Mouse (Mus musculus) CH12.LX (cell line): ENCODE measurements around the gene Ak9. TPM values are rescaled to one million over a fixed set of nuclear protein-coding genes. Genes with fewer than 3 reads are reported as not detected.

Experiments
- DNase-seq: peaks from one replicate; pipeline ENCODE4 v3.0.0-alpha.2; 2013; ENCODE audit errors: extremely low read depth
- H3K27ac ChIP-seq: 2 replicates; pipeline ENCODE4 v1.5.1; 2012; ENCODE audit warnings: low read depth, mild to moderate bottlenecking, control low read depth, moderate library complexity; ENCODE audit not compliant: insufficient read depth
- H3K27me3 ChIP-seq: replicated peaks from 2 replicates; pipeline ENCODE3; 2012; ENCODE audit warnings: inconsistent platforms
- H3K36me3 ChIP-seq, 2 experiments: replicated peaks in 1 of 2; 2 replicates each; pipeline versions ENCODE3 to v1.6.1; 2012; ENCODE audit warnings: inconsistent platforms in 1 of 2, low read length in 1 of 2, mild to moderate bottlenecking in 1 of 2, mixed read lengths in 1 of 2, moderate library complexity in 1 of 2; ENCODE audit not compliant: control insufficient read depth in 1 of 2, insufficient read depth in 1 of 2
- H3K4me1 ChIP-seq, 2 experiments: 2 replicates each; pipeline ENCODE4 v1.6.1; 2012; ENCODE audit warnings: inconsistent platforms in 1 of 2, moderate library complexity in 1 of 2; ENCODE audit not compliant: insufficient read depth in 2 of 2, control insufficient read depth in 1 of 2
- H3K4me2 ChIP-seq: 2 replicates; pipeline ENCODE4 v1.6.1; 2012; ENCODE audit warnings: low read depth, mild to moderate bottlenecking, control low read depth; ENCODE audit not compliant: poor library complexity, insufficient read depth, severe bottlenecking
- H3K4me3 ChIP-seq, 3 experiments: fragments of 150-350 bp in 1 of 3; sonication (generic) in 1 of 3; replicated peaks in 1 of 3; 2 replicates each; pipeline versions ENCODE3 to v1.5.1; 2011 to 2012; ENCODE audit warnings: low read depth in 2 of 3, low read length in 2 of 3, mild to moderate bottlenecking in 2 of 3, moderate library complexity in 2 of 3, control low read depth in 1 of 3, improper control_type of control experiment in 1 of 3, inconsistent platforms in 1 of 3, mixed read lengths in 1 of 3; ENCODE audit not compliant: poor library complexity in 1 of 3
- H3K79me2 ChIP-seq: replicated peaks from 2 replicates; pipeline ENCODE4 v1.6.1; 2012; ENCODE audit warnings: mild to moderate bottlenecking, moderate library complexity; ENCODE audit not compliant: control insufficient read depth, poor library complexity, insufficient read depth, severe bottlenecking; ENCODE audit errors: extremely low read depth
- H3K9ac ChIP-seq: 2 replicates; pipeline ENCODE4 v1.6.1; 2012; ENCODE audit warnings: low read depth, mild to moderate bottlenecking, control low read depth, moderate library complexity; ENCODE audit not compliant: insufficient read depth
- H3K9me3 ChIP-seq: replicated peaks from 2 replicates; pipeline ENCODE3; 2012; ENCODE audit warnings: low read length, inconsistent platforms, mixed read lengths
- BHLHE40 ChIP-seq: IDR thresholded peaks from 2 replicates; pipeline ENCODE4 v1.6.1; 2011; ENCODE audit warnings: mild to moderate bottlenecking, low read depth, low read length, improper control_type of control experiment
- CHD1 ChIP-seq: IDR thresholded peaks from 2 replicates; pipeline ENCODE4 v1.6.1; 2012; ENCODE audit warnings: low read depth, low read length, improper control_type of control experiment, inconsistent platforms
- CHD2 ChIP-seq: IDR thresholded peaks from 2 replicates; pipeline ENCODE4 v1.6.1; 2011; ENCODE audit warnings: low read length, improper control_type of control experiment
- CTCF ChIP-seq, 2 experiments: IDR thresholded peaks in 1 of 2; conservative IDR thresholded peaks in 1 of 2; 2 replicates each; pipeline ENCODE4 v1.5.1; 2011 to 2012; ENCODE audit warnings: low read depth in 2 of 2, low read length in 2 of 2, improper control_type of control experiment in 1 of 2, inconsistent platforms in 1 of 2, mild to moderate bottlenecking in 1 of 2, moderate library complexity in 1 of 2
- E2F4 ChIP-seq: IDR thresholded peaks from 2 replicates; pipeline ENCODE4 v1.6.1; 2011; ENCODE audit warnings: low read depth, low read length, improper control_type of control experiment; ENCODE audit not compliant: insufficient replicate concordance
- ELF1 ChIP-seq: IDR thresholded peaks from 2 replicates; pipeline ENCODE4 v1.6.1; 2014; ENCODE audit warnings: low read depth, mild to moderate bottlenecking, inconsistent platforms, low read length, improper control_type of control experiment
- EP300 ChIP-seq: IDR thresholded peaks from 2 replicates; pipeline ENCODE4 v1.6.1; 2011; ENCODE audit warnings: low read length, improper control_type of control experiment
- GABPA ChIP-seq: IDR thresholded peaks from 2 replicates; pipeline ENCODE4 v1.6.1; 2012; ENCODE audit warnings: low read depth, low read length, improper control_type of control experiment, inconsistent platforms; ENCODE audit not compliant: insufficient replicate concordance
- HCFC1 ChIP-seq: IDR thresholded peaks from 2 replicates; pipeline ENCODE4 v1.6.1; 2012; ENCODE audit warnings: low read depth, mild to moderate bottlenecking, inconsistent platforms, low read length, improper control_type of control experiment
- IRF4 ChIP-seq: IDR thresholded peaks from 2 replicates; pipeline ENCODE4 v1.6.1; 2014; ENCODE audit warnings: low read depth, mild to moderate bottlenecking, inconsistent platforms, low read length, improper control_type of control experiment
- JUN ChIP-seq: IDR thresholded peaks from 2 replicates; pipeline ENCODE4 v1.6.1; 2011; ENCODE audit warnings: low read depth, mild to moderate bottlenecking, low read length, improper control_type of control experiment, moderate library complexity; ENCODE audit not compliant: insufficient read depth
- JUND ChIP-seq: conservative IDR thresholded peaks from 2 replicates; pipeline ENCODE4 v1.6.1; 2011; ENCODE audit warnings: low read depth, low read length, improper control_type of control experiment
- KAT2A ChIP-seq: IDR thresholded peaks from 2 replicates; pipeline ENCODE4 v1.6.1; 2012; ENCODE audit warnings: low read length, improper control_type of control experiment, inconsistent platforms; ENCODE audit not compliant: insufficient replicate concordance
- MAFK ChIP-seq: IDR thresholded peaks from 2 replicates; pipeline ENCODE4 v1.6.1; 2011; ENCODE audit warnings: low read length, improper control_type of control experiment; ENCODE audit not compliant: insufficient replicate concordance
- MAX ChIP-seq: IDR thresholded peaks from 2 replicates; pipeline ENCODE4 v1.6.1; 2011; ENCODE audit warnings: low read length, improper control_type of control experiment
- MEF2A ChIP-seq: IDR thresholded peaks from 2 replicates; pipeline ENCODE4 v1.6.1; 2014; ENCODE audit warnings: low read depth, mild to moderate bottlenecking, inconsistent platforms, low read length, improper control_type of control experiment, borderline replicate concordance
- MYC ChIP-seq: IDR thresholded peaks from 2 replicates; pipeline ENCODE4 v1.6.1; 2011; ENCODE audit warnings: low read depth, mild to moderate bottlenecking, improper control_type of control experiment, low read length
- NRF1 ChIP-seq: IDR thresholded peaks from 2 replicates; pipeline ENCODE4 v1.6.1; 2014; ENCODE audit warnings: low read depth, mild to moderate bottlenecking, inconsistent platforms, low read length, improper control_type of control experiment, moderate library complexity
- POLR2A ChIP-seq: IDR thresholded peaks from 2 replicates; pipeline ENCODE4 v1.6.1; 2011; ENCODE audit warnings: low read depth, mild to moderate bottlenecking, improper control_type of control experiment, low read length
- RCOR1 ChIP-seq: conservative IDR thresholded peaks from 2 replicates; pipeline ENCODE4 v1.6.1; 2012; ENCODE audit warnings: low read depth, mild to moderate bottlenecking, inconsistent platforms, low read length, improper control_type of control experiment
- TCF12 ChIP-seq: IDR thresholded peaks from 2 replicates; pipeline ENCODE4 v1.6.1; 2014; ENCODE audit warnings: low read depth, mild to moderate bottlenecking, inconsistent platforms, low read length, improper control_type of control experiment
- UBTF ChIP-seq: IDR thresholded peaks from 2 replicates; pipeline ENCODE4 v1.6.1; 2012; ENCODE audit warnings: low read depth, mild to moderate bottlenecking, inconsistent platforms, low read length, improper control_type of control experiment, moderate library complexity
- USF1 ChIP-seq: IDR thresholded peaks from 2 replicates; pipeline ENCODE4 v1.6.1; 2014; ENCODE audit warnings: low read depth, mild to moderate bottlenecking, inconsistent platforms, low read length, improper control_type of control experiment
- USF2 ChIP-seq: conservative IDR thresholded peaks from 2 replicates; pipeline ENCODE4 v1.6.1; 2011; ENCODE audit warnings: low read depth, low read length, improper control_type of control experiment
- ZC3H11A ChIP-seq: IDR thresholded peaks from 2 replicates; pipeline ENCODE4 v1.6.1; 2012; ENCODE audit warnings: low read depth, mild to moderate bottlenecking, inconsistent platforms, low read length, improper control_type of control experiment
- ZKSCAN1 ChIP-seq: IDR thresholded peaks from 2 replicates; pipeline ENCODE4 v1.6.1; 2012; ENCODE audit warnings: low read depth, inconsistent platforms, low read length, improper control_type of control experiment, borderline replicate concordance
- ZMIZ1 ChIP-seq: IDR thresholded peaks from 2 replicates; pipeline ENCODE4 v1.6.1; 2012; ENCODE audit warnings: low read depth, mild to moderate bottlenecking, inconsistent platforms, low read length, improper control_type of control experiment
- ZNF384 ChIP-seq: IDR thresholded peaks from 2 replicates; pipeline ENCODE4 v1.6.1; 2012; ENCODE audit warnings: low read depth, low read length, improper control_type of control experiment, inconsistent platforms
- dilution Hi-C: fragments of 300-500 bp; cut with MboI; formaldehyde crosslinking; loops from 2 replicates; pipeline ENCODE4 v1.14.3; 2020; ENCODE audit warnings: low sequenced_read_pairs; ENCODE audit not compliant: extremely low pct_unique_long_range_greater_than_20kb, extremely low pct_ligation_motif_present
- in situ Hi-C: fragments of 300-500 bp; cut with MboI; formaldehyde crosslinking; loops from 3 replicates; pipeline ENCODE4 v1.14.3; 2019; ENCODE audit warnings: low sequenced_read_pairs, low pct_ligation_motif_present, low pct_unique_long_range_greater_than_20kb, mixed read lengths
- polyA plus RNA-seq: library from polyadenylated mRNA; unstranded; fragments of >175 nt; gene quantifications from 2 replicates; pipeline ENCODE4 v1.2.1, GENCODE M21; 2012; ENCODE audit warnings: low read depth; ENCODE audit not compliant: insufficient read length
- total RNA-seq, 2 experiments: library from RNA; depleted of rRNA; stranded (reverse); fragments of 300-350 nt in 1 of 2; fragments of >200 nt in 1 of 2; gene quantifications; 2 replicates each; pipeline ENCODE4 v1.2.3; 2012 to 2014

The Ak9 gene
- total and polyA plus RNA-seq, 3 experiments = 0.04 to 0.11 (median 0.07) TPM

DNA sequence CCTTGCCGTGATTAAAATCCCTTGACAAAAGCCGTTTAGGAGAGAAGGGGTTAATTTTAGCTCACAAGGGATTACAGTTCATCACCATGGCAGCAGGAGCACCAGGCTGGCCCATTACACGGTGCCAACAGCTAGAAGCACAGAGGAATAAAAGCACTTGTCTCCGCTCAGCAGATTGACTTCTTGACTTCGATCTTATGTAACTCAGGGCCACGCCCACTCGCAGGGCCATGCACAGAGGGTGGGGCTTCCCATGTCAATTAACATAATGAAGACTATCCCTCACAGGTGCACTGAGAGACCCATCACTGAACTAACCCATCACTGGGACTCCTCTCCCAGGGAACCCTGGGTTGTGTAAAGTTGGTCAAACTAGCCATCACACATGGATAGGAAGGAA lies 8.6 kb upstream of the Ak9 start:
- H3K27ac ChIP-seq = no peak overlapping the region
- DNase-seq = no peak
- in situ Hi-C loops (loop anchor here (10.0 kb wide), 1 partner anchor 280 kb away; no protein-coding TSS in a partner anchor), dilution Hi-C loops (no loop called here)
- no peak overlapping the region for H3K4me2 ChIP-seq
- TF ChIP-seq UBTF (no peak), IRF4 (no peak), CHD2 (no peak), USF2 (no peak), MAFK (no peak), MYC (no peak), ZNF384 (no peak), HCFC1 (no peak), KAT2A (no peak), NRF1 (no peak), JUND (no peak), CHD1 (no peak), MAX (no peak), MEF2A (no peak), GABPA (no peak)
- H3K4me1 ChIP-seq = peaks cover 0 to 19% of the 10 kb centered on the region in 2 experiments; a peak in 1 of 4 replicates
- H3K27me3 ChIP-seq = no peaks in the 10 kb centered on the region
- H3K4me3 ChIP-seq = no peak overlapping the region
- no peak overlapping the region for H3K9ac ChIP-seq
- H3K9me3 ChIP-seq = no peaks in the 10 kb centered on the region
- H3K79me2 ChIP-seq = 0 out of 2 replicates have a peak, but pooled peaks cover 2% of the 10 kb centered on the region
- H3K36me3 ChIP-seq = peaks cover 0 to 30% of the 10 kb centered on the region in 2 experiments

DNA sequence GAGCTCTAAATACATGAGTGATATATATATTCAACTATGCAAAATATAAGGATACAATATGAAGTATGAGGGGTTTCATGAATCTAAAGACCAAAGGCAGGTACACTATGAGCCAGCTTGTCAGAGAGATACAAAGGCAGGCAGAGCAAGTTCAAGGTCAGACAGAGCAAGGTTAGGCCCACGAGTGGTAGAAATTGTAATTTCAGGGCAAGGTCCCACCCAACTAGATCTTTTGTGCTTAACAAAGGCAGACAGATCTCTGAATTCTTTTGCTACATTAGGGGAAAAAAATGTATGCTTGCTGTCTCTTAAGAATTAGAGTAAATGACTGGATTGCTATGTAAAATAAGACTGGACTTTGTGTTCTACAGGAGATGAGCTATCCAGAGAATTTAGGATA lies 3.6 kb upstream of the Ak9 start:
- peaks cover 11% of the 10 kb centered on the region; the same call in 1 of the 2 replicates for H3K79me2 ChIP-seq
- no peak overlapping the region for H3K27ac ChIP-seq
- no peak for DNase-seq
- no peaks in the 10 kb centered on the region for H3K9me3 ChIP-seq
- H3K4me2 ChIP-seq = no peak overlapping the region
- dilution Hi-C loops (no loop called here), in situ Hi-C loops (no loop called here)
- H3K9ac ChIP-seq = no peak overlapping the region
- peaks cover 4 to 29% of the 10 kb centered on the region in 2 experiments; a peak in 3 of 4 replicates for H3K4me1 ChIP-seq
- H3K4me3 ChIP-seq = no peak overlapping the region
- no peaks in the 10 kb centered on the region for H3K27me3 ChIP-seq
- H3K36me3 ChIP-seq = peaks cover 0 to 14% of the 10 kb centered on the region in 2 experiments
- TF ChIP-seq NRF1 (no peak), BHLHE40 (no peak), JUN (no peak), ZKSCAN1 (no peak), GABPA (no peak), UBTF (no peak), USF1 (no peak), TCF12 (no peak), EP300 (no peak), KAT2A (no peak), RCOR1 (no peak), ELF1 (no peak), POLR2A (no peak), CTCF (conservative IDR thresholded peaks at IDR 0.05 in 1 of 2, IDR thresholded peaks at IDR 0.05 in 1 of 2; ENCODE audit: low read depth in 2 of 2, low read length in 2 of 2) (no peak), CHD1 (no peak), ZMIZ1 (no peak), ZC3H11A (no peak), E2F4 (no peak)
- TF ChIP-seq, all 38 proteins: peak for 0
